Mouse (Mus musculus) small intestine, adult 2 months (tissue): ENCODE data around the gene Gna11. TPM values are rescaled to one million over a fixed set of nuclear protein-coding genes. Genes with fewer than 3 reads are reported as not detected.

Source experiments
- H3K27ac ChIP-seq: fragments of 200-500 bp; 2 replicates; pipeline ENCODE4 v1.5.1; 2012; ENCODE audit warnings: low read depth, low read length, control low read depth, inconsistent platforms; ENCODE audit not compliant: insufficient read depth
- H3K27me3 ChIP-seq: fragments of 200-500 bp; 2 replicates; pipeline ENCODE4 v1.6.1; 2012; ENCODE audit warnings: mild to moderate bottlenecking, moderate library complexity, low read length, inconsistent platforms; ENCODE audit not compliant: control insufficient read depth, insufficient read depth
- H3K36me3 ChIP-seq: fragments of 200-500 bp; 2 replicates; pipeline ENCODE4 v1.6.1; 2012; ENCODE audit warnings: mild to moderate bottlenecking, low read length, control low read depth, inconsistent platforms; ENCODE audit not compliant: control insufficient read depth, insufficient read depth
- H3K4me1 ChIP-seq: fragments of 200-500 bp; 2 replicates; pipeline ENCODE4 v1.6.1; 2012; ENCODE audit warnings: low read length, inconsistent platforms, mixed read lengths; ENCODE audit not compliant: control insufficient read depth, insufficient read depth, insufficient read length
- H3K4me3 ChIP-seq: fragments of 200-500 bp; 2 replicates; pipeline ENCODE4 v1.5.1; 2012; ENCODE audit warnings: low read depth, mild to moderate bottlenecking, control low read depth, inconsistent platforms, low read length, moderate library complexity
- CTCF ChIP-seq: fragments of 200-500 bp; IDR thresholded peaks from 2 replicates; pipeline ENCODE4 v1.5.1; 2012; ENCODE audit warnings: low read depth, mild to moderate bottlenecking, control low read depth, inconsistent platforms, low read length, moderate library complexity, mixed read lengths; ENCODE audit not compliant: insufficient replicate concordance, insufficient read length; ENCODE audit errors: extremely low read depth
- POLR2A ChIP-seq: fragments of 200-500 bp; IDR thresholded peaks from 2 replicates; pipeline ENCODE4 v1.6.1; 2012; ENCODE audit warnings: low read depth, mild to moderate bottlenecking, control low read depth, inconsistent platforms, low read length, moderate library complexity
- WGBS: fragments of 180-500 bp; shearing (Covaris S2); methylation state at CpG from one replicate; pipeline ENCODE4 v1.1.7; 2018; 5-methylcytosine and 5-hydroxymethylcytosine counted together
- polyA plus RNA-seq: library from polyadenylated mRNA; depleted of rRNA; stranded (reverse); fragments of >200 nt; gene quantifications from 2 replicates; pipeline ENCODE4 v1.2.3, GENCODE M21; 2012

The Gna11 gene
- polyA plus RNA-seq, 1 experiment, result 828 TPM

DNA sequence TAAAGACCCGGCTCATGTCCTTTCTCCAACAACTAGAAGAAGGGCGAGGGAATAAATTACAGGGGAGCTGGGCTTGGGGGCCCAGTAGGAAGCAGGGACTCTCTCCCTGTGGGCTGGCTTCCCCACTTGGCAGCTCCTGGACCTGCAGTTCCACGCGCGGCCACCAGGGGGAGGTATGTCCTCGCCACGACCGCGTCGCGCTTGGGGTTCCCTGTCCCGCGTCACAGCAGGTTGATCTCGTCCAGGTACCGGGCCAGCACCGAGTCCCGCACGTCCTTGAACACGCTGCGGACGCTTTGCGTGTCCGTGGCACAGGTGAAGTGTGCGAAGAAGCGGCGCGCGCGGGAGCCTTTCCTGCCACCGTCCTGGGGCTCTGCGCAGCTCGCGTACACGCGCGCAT lies 42.3 kb downstream of the Gna11 start:
- Histone ChIP-seq H3K27ac (no peak overlapping the region), H3K4me1 (peaks cover 3% of the 10 kb centered on the region), H3K4me3 (peak overlapping the region; percentile 41), H3K27me3 (no peaks in the 10 kb centered on the region), H3K36me3 (no peaks in the 10 kb centered on the region)
- 5% methylated on average over 36 of the region's 36 CpGs for WGBS
- TF ChIP-seq CTCF (peak; percentile 93), POLR2A (no peak)

DNA sequence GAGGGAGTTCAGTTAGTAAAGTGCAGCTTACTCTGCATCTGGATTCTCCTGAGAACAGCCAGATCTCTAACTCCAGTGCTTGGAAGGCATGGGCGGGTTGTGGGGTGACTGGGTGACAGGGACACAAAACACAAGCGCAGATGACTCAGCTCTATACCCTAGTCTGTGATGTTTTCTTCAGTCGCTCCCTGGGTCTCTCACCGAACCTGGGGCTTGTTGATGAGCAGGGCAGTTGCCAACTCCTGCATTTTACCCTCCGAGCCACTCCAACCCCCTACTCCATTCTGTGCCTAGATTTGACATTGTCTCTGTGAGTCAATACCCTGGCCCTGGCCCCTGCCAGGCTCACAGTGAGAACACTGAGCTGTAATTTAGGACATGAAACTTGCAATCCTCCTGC lies 43.1 kb downstream of the Gna11 start:
- no peaks in the 10 kb centered on the region for H3K27me3 ChIP-seq
- TF ChIP-seq CTCF (no peak), POLR2A (no peak)
- H3K4me1 ChIP-seq, result peaks cover 3% of the 10 kb centered on the region
- 83% methylated on average over 5 of the region's 5 CpGs for WGBS
- H3K36me3 ChIP-seq, result no peaks in the 10 kb centered on the region
- H3K27ac ChIP-seq, result no peak overlapping the region
- no peak overlapping the region for H3K4me3 ChIP-seq

DNA sequence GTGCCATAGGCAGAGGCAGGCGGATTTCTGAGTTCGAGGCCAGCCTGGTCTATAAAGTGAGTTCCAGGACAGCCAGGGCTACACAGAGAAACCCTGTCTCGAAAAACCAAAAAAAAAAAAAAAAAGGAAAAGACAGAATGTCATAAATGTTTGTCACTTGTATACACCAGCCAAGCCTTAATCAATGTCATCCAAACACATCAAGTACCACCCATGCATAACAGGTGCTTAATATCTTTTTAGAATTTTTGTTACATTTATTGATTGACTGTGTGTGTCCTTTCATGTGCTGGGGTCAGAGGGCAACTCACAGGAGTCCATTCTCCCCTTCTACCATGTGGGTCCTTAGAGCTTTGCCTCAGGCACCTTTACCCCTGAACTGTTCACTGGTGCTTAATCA lies 45.0 kb downstream of the Gna11 start, which contains the start of gene S1pr4:
Gene S1pr4, minus strand, starts transcription at position 101 of the 400 bp plus-strand sequence.
- H3K27ac ChIP-seq, result peak within 1 kb of the TSS; percentile 61
- TF ChIP-seq POLR2A, result no peak
- TF ChIP-seq CTCF, result no peak
- WGBS, result 77% methylated on average over 3 of the region's 3 CpGs
- H3K4me1 ChIP-seq, result peaks cover 9% of the 10 kb centered on the region
- H3K4me3 ChIP-seq, result peak within 1 kb of the TSS; percentile 63
- no peaks in the 10 kb centered on the region for H3K27me3 ChIP-seq
- no peaks in the 10 kb centered on the region for H3K36me3 ChIP-seq

DNA sequence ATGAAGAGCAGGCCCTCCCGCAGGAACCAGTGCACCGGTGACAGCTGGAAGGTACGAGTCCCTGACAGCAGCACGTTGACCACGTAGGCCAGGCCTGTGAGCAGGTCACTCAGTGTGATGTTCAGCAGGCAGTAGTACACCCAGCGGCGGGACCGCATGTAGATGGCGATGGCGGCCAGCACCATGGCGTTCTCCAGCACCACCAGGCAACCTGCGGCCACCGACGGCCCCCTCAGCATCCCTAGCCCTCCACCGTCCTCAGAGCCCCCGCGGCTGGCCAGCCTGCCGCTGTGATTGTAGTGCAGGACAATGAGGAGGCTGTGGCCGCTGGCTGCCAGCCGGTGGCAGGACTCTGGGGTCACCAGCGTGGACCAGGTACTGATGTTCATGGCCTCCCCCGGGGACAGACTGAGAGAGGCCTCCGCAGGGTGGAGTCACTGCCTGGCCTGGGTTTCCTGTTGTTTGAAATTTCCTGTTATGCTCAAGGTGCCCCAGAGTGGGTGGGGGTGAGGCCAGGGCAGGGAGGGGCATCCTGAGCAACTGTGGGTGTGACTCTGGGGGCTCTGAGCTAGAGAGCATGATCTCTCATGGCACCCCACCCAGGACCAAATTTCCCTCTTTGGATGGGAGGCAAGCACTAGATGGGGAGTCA lies 45.6 kb downstream of the Gna11 start:
- Histone ChIP-seq H3K4me3 (peak overlapping the region; percentile 63), H3K4me1 (peaks cover 14% of the 10 kb centered on the region), H3K27me3 (no peaks in the 10 kb centered on the region), H3K36me3 (no peaks in the 10 kb centered on the region), H3K27ac (peak overlapping the region; percentile 61)
- WGBS, result 60% methylated on average over 23 of the region's 23 CpGs
- TF ChIP-seq POLR2A, result no peak
- no peak for TF ChIP-seq CTCF

DNA sequence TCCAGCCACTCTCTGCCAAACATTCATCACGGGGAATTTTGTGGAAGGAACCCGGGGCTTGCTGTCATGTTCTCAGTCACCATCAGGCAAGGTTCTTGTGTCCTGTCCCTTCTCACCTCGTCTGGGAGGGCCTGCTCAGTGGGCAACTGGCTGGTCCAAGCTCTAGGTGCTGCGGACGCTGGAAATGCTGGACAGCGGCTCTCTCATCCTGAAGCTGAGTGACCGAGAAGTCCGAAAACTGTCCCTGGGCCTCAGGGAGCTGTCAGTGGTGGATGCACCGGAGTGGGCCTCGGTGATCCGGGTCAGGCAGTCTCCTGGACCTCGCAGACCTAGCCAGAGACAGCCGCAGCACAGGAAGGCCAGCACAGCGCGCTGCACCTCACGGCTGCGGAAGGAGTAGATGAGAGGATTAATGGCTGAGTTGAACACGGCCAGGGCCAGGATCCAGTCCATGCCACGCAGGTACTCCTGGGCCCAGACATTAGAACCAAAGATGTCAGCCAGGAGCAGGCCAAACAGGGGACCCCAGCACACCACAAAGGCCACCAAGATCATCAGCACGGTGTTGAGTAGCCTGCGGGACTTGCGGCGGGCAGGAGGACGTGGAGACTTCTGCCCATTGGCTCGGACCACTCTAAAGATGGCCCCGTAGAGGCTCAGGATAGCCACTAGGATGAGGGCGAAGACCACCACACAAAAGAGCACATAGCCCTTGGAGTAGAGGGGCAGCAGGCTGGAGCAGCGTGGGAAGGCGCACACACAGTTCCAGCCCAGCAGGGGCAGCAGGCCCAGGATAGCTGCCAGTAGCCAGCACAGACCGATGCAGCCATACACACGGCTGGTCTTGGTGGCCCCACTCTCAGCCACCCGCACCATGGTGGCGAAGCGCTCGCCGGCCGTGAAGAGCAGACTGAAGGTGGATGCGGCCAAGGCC lies 46.4 kb downstream of the Gna11 start:
- 78% methylated on average over 38 of the region's 38 CpGs for WGBS
- peak overlapping the region; percentile 61 for H3K27ac ChIP-seq
- H3K36me3 ChIP-seq, result no peaks in the 10 kb centered on the region
- TF ChIP-seq POLR2A (no peak), CTCF (no peak)
- H3K4me1 ChIP-seq, result peaks cover 22% of the 10 kb centered on the region
- peak overlapping the region; percentile 63 for H3K4me3 ChIP-seq
- H3K27me3 ChIP-seq, result no peaks in the 10 kb centered on the region

DNA sequence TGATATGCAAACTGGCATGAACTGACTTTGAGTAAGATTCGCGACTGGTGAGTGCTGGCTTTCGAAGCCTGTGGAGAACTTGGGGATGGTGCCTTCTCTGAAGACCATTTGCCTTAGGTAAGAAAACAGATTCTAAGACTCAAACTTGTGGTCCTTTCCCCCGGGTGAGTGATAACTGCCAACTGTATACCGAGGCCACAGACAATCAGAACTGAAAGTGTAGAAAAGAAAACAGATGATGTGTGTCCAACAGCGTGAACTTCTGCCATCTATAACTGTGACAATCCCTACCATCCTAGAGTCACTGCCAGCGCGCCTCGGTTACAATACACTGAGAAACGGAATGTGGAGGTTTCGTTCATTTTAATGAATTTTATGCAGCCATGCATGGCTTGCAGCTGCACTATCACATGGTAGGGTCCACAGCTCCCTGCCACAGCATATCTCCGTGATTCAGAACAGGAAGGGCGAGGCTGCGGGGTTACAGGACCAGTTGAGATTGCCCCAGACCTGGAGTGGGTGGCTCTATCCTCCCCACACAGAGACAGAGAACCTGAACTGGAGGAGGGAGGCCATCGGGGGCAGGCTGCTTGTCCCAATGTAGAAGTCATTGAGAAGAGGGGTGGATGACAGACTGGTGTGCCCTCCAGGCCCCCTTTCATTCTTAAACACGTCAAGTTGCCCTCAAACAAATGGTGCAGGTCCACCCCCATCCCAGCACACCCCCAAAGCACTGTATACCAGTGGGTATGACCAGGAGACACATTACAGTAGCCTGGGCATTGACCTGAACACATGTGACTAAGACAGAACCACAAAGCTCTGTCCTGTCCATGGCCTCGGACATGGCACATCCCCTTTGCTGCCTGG lies 47.4 kb downstream of the Gna11 start:
- Histone ChIP-seq H3K27me3 (no peaks in the 10 kb centered on the region), H3K4me3 (peak overlapping the region; percentile 63), H3K27ac (no peak overlapping the region), H3K4me1 (peaks cover 20% of the 10 kb centered on the region), H3K36me3 (peaks cover 5% of the 10 kb centered on the region; the same call in 1 of the 2 replicates)
- TF ChIP-seq POLR2A, result no peak
- TF ChIP-seq CTCF, result no peak
- 70% methylated on average over 17 of the region's 17 CpGs for WGBS

DNA sequence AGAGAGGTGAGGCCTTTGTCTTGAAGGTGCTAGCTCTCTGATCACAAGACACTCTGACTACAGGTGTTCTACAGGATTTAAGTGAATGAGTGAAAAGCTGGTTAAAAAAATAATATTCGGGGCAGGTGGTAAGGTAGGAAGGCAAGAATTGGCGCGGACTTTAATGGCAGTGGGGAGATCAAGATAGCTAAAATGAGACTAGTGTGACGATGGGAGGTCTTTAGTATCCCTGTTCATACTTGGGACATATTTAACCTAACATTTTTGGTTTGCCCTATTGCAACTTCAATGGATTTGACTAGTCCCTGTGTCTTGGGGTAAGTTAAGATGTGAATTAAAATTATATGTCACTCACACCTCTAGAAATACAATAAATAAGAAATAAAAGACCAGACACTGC lies 48.0 kb downstream of the Gna11 start:
- 11% methylated on average over 4 of the region's 4 CpGs for WGBS

More for the DNA sequence above, 48.0 kb downstream of the Gna11 start:
- no peaks in the 10 kb centered on the region for H3K27me3 ChIP-seq
- peaks cover 20% of the 10 kb centered on the region for H3K4me1 ChIP-seq
- H3K36me3 ChIP-seq, result peaks cover 12% of the 10 kb centered on the region
- H3K27ac ChIP-seq, result no peak overlapping the region
- TF ChIP-seq POLR2A, result no peak
- TF ChIP-seq CTCF, result no peak
- no peak overlapping the region for H3K4me3 ChIP-seq
